Mouse (Mus musculus) C2C12 (cell line): Measurements from ENCODE around the gene Cacna1e. TPM values are rescaled to one million over a fixed set of nuclear protein-coding genes. Genes with fewer than 3 reads are reported as not detected.

Source experiments
- H3K27me3 ChIP-seq: one replicate; pipeline ENCODE4 v1.6.1; 2011; ENCODE audit not compliant: control insufficient read depth, insufficient read depth, insufficient read length
- H3K36me3 ChIP-seq: one replicate; pipeline ENCODE4 v1.6.1; 2011; ENCODE audit not compliant: control insufficient read depth, insufficient read depth
- H3K4me3 ChIP-seq: one replicate; pipeline ENCODE4 v1.5.1; 2011; ENCODE audit warnings: mild to moderate bottlenecking, control low read depth; ENCODE audit not compliant: poor library complexity, insufficient read depth, severe bottlenecking
- H3K79me2 ChIP-seq: one replicate; pipeline ENCODE4 v1.6.1; 2011; ENCODE audit not compliant: control insufficient read depth, insufficient read depth
- H3K79me3 ChIP-seq: one replicate; pipeline ENCODE4 v1.6.1; 2011; ENCODE audit warnings: low read depth, control low read depth
- H3ac ChIP-seq: one replicate; pipeline ENCODE3; 2011; ENCODE audit warnings: low read depth; ENCODE audit not compliant: control insufficient read depth, insufficient read length
- CEBPB ChIP-seq: IDR thresholded peaks from one replicate; pipeline ENCODE4 v1.6.1; 2011; ENCODE audit warnings: low read depth, mild to moderate bottlenecking, control low read depth, moderate library complexity
- CTCF ChIP-seq: IDR thresholded peaks from one replicate; pipeline ENCODE4 v1.5.1; 2011; ENCODE audit not compliant: control insufficient read depth, insufficient read depth, insufficient read length
- FOSL1 ChIP-seq: IDR thresholded peaks from one replicate; pipeline ENCODE4 v1.8.0; 2011; ENCODE audit warnings: mild to moderate bottlenecking, low read length; ENCODE audit not compliant: poor library complexity, insufficient read depth, severe bottlenecking
- MAX ChIP-seq: IDR thresholded peaks from one replicate; pipeline ENCODE4 v1.6.1; 2011; ENCODE audit warnings: mild to moderate bottlenecking, control low read depth
- MYOD1 ChIP-seq: IDR thresholded peaks from one replicate; pipeline ENCODE4 v1.6.1; 2011; ENCODE audit warnings: low read depth; ENCODE audit not compliant: control insufficient read depth, insufficient read length
- MYOG ChIP-seq: IDR thresholded peaks from one replicate; pipeline ENCODE4 v1.6.1; 2011; ENCODE audit not compliant: control insufficient read depth, insufficient read length; ENCODE audit errors: extremely low read depth
- USF1 ChIP-seq: IDR thresholded peaks from one replicate; pipeline ENCODE4 v1.6.1; 2011; ENCODE audit warnings: low read depth, mild to moderate bottlenecking, control low read depth, moderate library complexity
- polyA plus RNA-seq: library from polyadenylated mRNA; unstranded; fragments of >200 nt; fragmentation: generic; extraction: Trizol; gene quantifications from one replicate; pipeline ENCODE4 v1.2.1, GENCODE M21; 2012; ENCODE audit warnings: missing spikeins

Gene Cacna1e
- polyA plus RNA-seq, 1 experiment: not detected

DNA sequence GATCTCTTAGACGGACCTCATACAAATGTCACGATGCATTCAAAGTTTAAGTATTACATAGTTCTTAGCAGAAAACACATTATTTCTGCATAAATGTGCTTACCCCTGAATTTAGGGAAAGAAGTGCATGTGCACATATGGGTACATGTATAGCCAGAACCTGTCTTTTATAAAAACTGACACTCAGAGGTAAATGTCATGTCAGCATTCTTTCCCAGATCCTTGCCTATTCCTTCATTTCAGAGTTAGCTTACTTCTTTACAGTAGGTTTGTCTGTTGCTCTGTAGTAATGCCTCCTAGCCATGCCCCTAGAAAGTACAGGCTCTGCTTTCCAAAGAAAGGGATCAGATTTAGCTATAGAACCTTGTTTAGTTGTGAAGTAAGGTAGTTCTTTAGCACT is 369.0 kb downstream of the Cacna1e start:
- Histone ChIP-seq H3K27me3 (no peaks in the 10 kb centered on the region), H3K4me3 (no peak overlapping the region), H3K79me3 (no peaks in the 10 kb centered on the region), H3K79me2 (no peaks in the 10 kb centered on the region), H3ac (no peak overlapping the region), H3K36me3 (no peaks in the 10 kb centered on the region)
- no peak for TF ChIP-seq FOSL1
- TF ChIP-seq CTCF: no peak
- no peak for TF ChIP-seq MAX
- no peak for TF ChIP-seq CEBPB
- TF ChIP-seq MYOG: no peak
- TF ChIP-seq USF1: no peak
- no peak for TF ChIP-seq MYOD1

DNA sequence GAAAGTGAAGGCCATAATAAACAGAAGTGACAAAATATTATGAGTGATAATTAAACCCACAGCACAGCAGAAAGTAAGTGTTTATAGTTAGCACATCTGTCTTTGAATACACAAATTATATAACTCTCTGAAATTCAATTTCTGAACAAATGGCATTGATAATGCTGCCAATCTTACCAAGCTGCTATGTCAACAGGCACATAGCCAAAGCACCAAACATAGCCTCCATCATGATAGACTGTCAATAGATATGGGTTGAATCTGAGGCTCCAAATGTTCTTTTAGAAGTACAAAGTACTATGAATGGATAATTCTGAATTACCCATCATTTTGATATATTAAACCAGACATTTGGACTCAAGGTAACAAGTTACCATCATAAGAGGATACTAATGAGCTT is 372.6 kb downstream of the Cacna1e start:
- no peaks in the 10 kb centered on the region for H3K36me3 ChIP-seq
- no peak overlapping the region for H3ac ChIP-seq
- H3K79me3 ChIP-seq: no peaks in the 10 kb centered on the region
- no peaks in the 10 kb centered on the region for H3K79me2 ChIP-seq
- H3K27me3 ChIP-seq: no peaks in the 10 kb centered on the region
- H3K4me3 ChIP-seq: no peak overlapping the region
- TF ChIP-seq USF1 (no peak), MAX (no peak), MYOD1 (no peak), CEBPB (no peak), MYOG (no peak)

GRCm38 (mm10) chr1:154504005-154504404 is 380.3 kb downstream of the Cacna1e start:
- H3K79me2 ChIP-seq: no peaks in the 10 kb centered on the region

GRCm38 (mm10) chr1:154500869-154501268 is 383.4 kb downstream of the Cacna1e start:
- Histone ChIP-seq H3ac (no peak overlapping the region), H3K4me3 (no peak overlapping the region), H3K36me3 (no peaks in the 10 kb centered on the region), H3K79me3 (no peaks in the 10 kb centered on the region), H3K79me2 (no peaks in the 10 kb centered on the region), H3K27me3 (no peaks in the 10 kb centered on the region)
- no peak for TF ChIP-seq USF1
- TF ChIP-seq CEBPB: no peak
- TF ChIP-seq FOSL1: no peak
- TF ChIP-seq MYOD1: no peak
- TF ChIP-seq CTCF: no peak
- no peak for TF ChIP-seq MYOG
- no peak for TF ChIP-seq MAX

More at GRCm38 (mm10) chr1:154504005-154504404, 380.3 kb downstream of the Cacna1e start:
- Histone ChIP-seq H3K36me3 (no peaks in the 10 kb centered on the region), H3ac (no peak overlapping the region), H3K4me3 (no peak overlapping the region), H3K79me3 (no peaks in the 10 kb centered on the region), H3K27me3 (no peaks in the 10 kb centered on the region)
- TF ChIP-seq CEBPB (no peak), MYOD1 (no peak), MYOG (no peak), USF1 (no peak), CTCF (no peak), MAX (no peak), FOSL1 (no peak)

- Histone ChIP-seq H3K79me3 (no peaks in the 10 kb centered on the region), H3K27me3 (no peaks in the 10 kb centered on the region), H3K4me3 (no peak overlapping the region), H3K79me2 (no peaks in the 10 kb centered on the region), H3ac (no peak overlapping the region), H3K36me3 (no peaks in the 10 kb centered on the region)
- no peak for TF ChIP-seq CEBPB
- no peak for TF ChIP-seq FOSL1
- no peak for TF ChIP-seq MAX
- TF ChIP-seq USF1: no peak
- no peak for TF ChIP-seq CTCF
- no peak for TF ChIP-seq MYOD1
- no peak for TF ChIP-seq MYOG
Measured at GRCm38 (mm10) chr1:154500187-154500866, 384.0 kb downstream of the Cacna1e start.

GRCm38 (mm10) chr1:154498821-154499220 is 385.5 kb downstream of the Cacna1e start:
- Histone ChIP-seq H3K27me3 (no peaks in the 10 kb centered on the region), H3K36me3 (no peaks in the 10 kb centered on the region), H3K79me2 (no peaks in the 10 kb centered on the region), H3K79me3 (no peaks in the 10 kb centered on the region), H3K4me3 (no peak overlapping the region), H3ac (no peak overlapping the region)
- TF ChIP-seq MYOG (no peak), USF1 (no peak), MAX (no peak), FOSL1 (no peak), MYOD1 (no peak), CEBPB (no peak), CTCF (no peak)
